Mouse (Mus musculus) liver, adult 2 months (tissue): ENCODE data around the gene Zbtb21.

Experiments used
- CTCF ChIP-seq: fragments of 200-500 bp; IDR thresholded peaks from 2 replicates; pipeline ENCODE4 v1.5.1; 2011; ENCODE audit warnings: low read depth, low read length, control low read depth
- POLR2A ChIP-seq: fragments of 200-500 bp; IDR thresholded peaks from 2 replicates; pipeline ENCODE4 v1.6.1; 2011; ENCODE audit warnings: low read length, control low read depth; ENCODE audit not compliant: insufficient read depth; ENCODE audit errors: extremely low read depth

GRCm38 (mm10) chr16:97977277-97977676, 14.9 kb upstream of the Zbtb21 start:
- TF ChIP-seq CTCF, result no peak
- no peak for TF ChIP-seq POLR2A
